Mouse (Mus musculus) hindlimb bud, embryonic 11.5 days (tissue): ENCODE measurements at regions not wholly inside any gene's neighbourhood (a gene's known extent, or its start where the extent isn't known, plus 50 kb on each side); places are given as distances from the start of the nearest gene placed in this dataset.

Experiments used
- DNase-seq: peaks from one replicate; pipeline ENCODE4 v3.0.0-alpha.2; 2012; ENCODE audit warnings: low read depth, low spot score; ENCODE audit errors: extremely low spot score

GRCm38 (mm10) chr4:131083405-131083804 lies 139.2 kb downstream of the Matn1 start:
- no peak for DNase-seq

- DNase-seq: no peak
These were observed 153.2 kb downstream of the Matn1 start for GRCm38 (mm10) chr4:131097421-131097820.

GRCm38 (mm10) chr4:131100093-131100795 lies 156.1 kb downstream of the Matn1 start:
- no peak for DNase-seq

- DNase-seq: no peak
These were observed 156.6 kb downstream of the Matn1 start for GRCm38 (mm10) chr4:131100796-131101156.

- DNase-seq: no peak
These were observed 158.0 kb downstream of the Matn1 start for GRCm38 (mm10) chr4:131102163-131102562.

GRCm38 (mm10) chr4:131107127-131107857 lies 163.1 kb downstream of the Matn1 start:
- DNase-seq: no peak

GRCm38 (mm10) chr4:131112536-131112935 lies 168.4 kb downstream of the Matn1 start:
- no peak for DNase-seq

- DNase-seq: no peak
These were observed 169.6 kb downstream of the Matn1 start for GRCm38 (mm10) chr4:131113727-131114303.

GRCm38 (mm10) chr4:131115247-131115646 lies 171.1 kb downstream of the Matn1 start:
- DNase-seq: peak; percentile 76

GRCm38 (mm10) chr4:131118586-131118985 lies 174.4 kb downstream of the Matn1 start:
- DNase-seq: no peak

- DNase-seq: no peak
These were observed 175.4 kb downstream of the Matn1 start for GRCm38 (mm10) chr4:131119621-131120020.

- DNase-seq: no peak
These were observed 176.5 kb downstream of the Matn1 start for GRCm38 (mm10) chr4:131120680-131121079.

- DNase-seq: no peak
These were observed 181.8 kb downstream of the Matn1 start for GRCm38 (mm10) chr4:131125975-131126374.

- DNase-seq: no peak
These were observed 182.7 kb downstream of the Matn1 start for GRCm38 (mm10) chr4:131126901-131127300.

GRCm38 (mm10) chr4:131128646-131129045 lies 184.5 kb downstream of the Matn1 start:
- no peak for DNase-seq

GRCm38 (mm10) chr4:131132201-131132600 lies 188.0 kb downstream of the Matn1 start:
- no peak for DNase-seq

- DNase-seq: no peak
These were observed 188.6 kb downstream of the Matn1 start for GRCm38 (mm10) chr4:131132781-131133180.

- no peak for DNase-seq
These were observed 191.7 kb downstream of the Matn1 start for GRCm38 (mm10) chr4:131135841-131136240.

GRCm38 (mm10) chr4:131138891-131139290 lies 194.7 kb downstream of the Matn1 start:
- no peak for DNase-seq

GRCm38 (mm10) chr4:131141890-131142465 lies 197.8 kb downstream of the Matn1 start:
- no peak for DNase-seq

GRCm38 (mm10) chr4:131145507-131145906 lies 201.3 kb downstream of the Matn1 start:
- no peak for DNase-seq
